Mouse (Mus musculus) kidney, postnatal 0 days (tissue): ENCODE measurements around the gene Chchd3. TPM values are rescaled to one million over a fixed set of nuclear protein-coding genes. Genes with fewer than 3 reads are reported as not detected.

ENCODE experiments used
- ATAC-seq: fragments of 200-750 bp; cut with Nextera tagmentation; replicated peaks from 2 replicates; pipeline ENCODE4 v1.8.0; 2017; ENCODE audit warnings: low read depth, moderate number of reproducible peaks, moderate TSS enrichment, moderate library complexity; ENCODE audit not compliant: low FRiP score
- DNase-seq: peaks from one replicate; pipeline ENCODE4 v3.0.0-alpha.2; 2016; ENCODE audit warnings: low spot score
- H3K27ac ChIP-seq: fragments of 300-500 bp; sonication (generic); 2 replicates; pipeline ENCODE4 v1.5.1; 2014; ENCODE audit warnings: mild to moderate bottlenecking
- H3K27me3 ChIP-seq: fragments of 300-500 bp; sonication (generic); 2 replicates; pipeline ENCODE4 v1.6.1; 2014; ENCODE audit warnings: low read length, mixed read lengths; ENCODE audit not compliant: insufficient read depth
- H3K36me3 ChIP-seq: fragments of 300-500 bp; sonication (generic); 2 replicates; pipeline ENCODE4 v1.6.1; 2014; ENCODE audit warnings: low read length, mixed read lengths; ENCODE audit not compliant: insufficient read depth
- H3K4me1 ChIP-seq: fragments of 300-500 bp; sonication (generic); replicated peaks from 2 replicates; pipeline ENCODE4 v1.6.1; 2014; ENCODE audit warnings: antibody characterized with exemption, low read length, mixed read lengths; ENCODE audit not compliant: insufficient read depth
- H3K4me2 ChIP-seq: fragments of 300-500 bp; sonication (generic); 2 replicates; pipeline ENCODE4 v1.6.1; 2014; ENCODE audit warnings: mild to moderate bottlenecking, low read length, moderate library complexity, mixed read lengths
- H3K4me3 ChIP-seq: fragments of 300-500 bp; sonication (generic); replicated peaks from 2 replicates; pipeline ENCODE4 v1.5.1; 2014; ENCODE audit warnings: low read depth, low read length
- H3K9ac ChIP-seq: fragments of 300-500 bp; sonication (generic); 2 replicates; pipeline ENCODE4 v1.6.1; 2014; ENCODE audit warnings: low read depth, low read length
- H3K9me3 ChIP-seq: fragments of 300-500 bp; sonication (generic); replicated peaks from 2 replicates; pipeline ENCODE4 v1.6.1; 2016; ENCODE audit warnings: low read length, inconsistent platforms, mixed read lengths
- CTCF ChIP-seq: IDR thresholded peaks from 2 replicates; pipeline ENCODE4 v1.5.1; 2016; ENCODE audit warnings: antibody characterized with exemption, low read depth, mild to moderate bottlenecking, moderate library complexity
- WGBS: fragments of 180-500 bp; shearing (Covaris S2); extraction: QIAGEN DNeasy Blood & Tissue Kit; methylation state at CpG from one replicate; pipeline ENCODE4 v1.1.7; 2014; 5-methylcytosine and 5-hydroxymethylcytosine counted together
- polyA plus RNA-seq: library from polyadenylated mRNA; unstranded; fragments of >200 nt; fragmentation: Nextera tagmentation; extraction: Ambion mirVana; gene quantifications from 2 replicates; pipeline ENCODE4 v1.2.1, GENCODE M21; 2015

The Chchd3 gene
- polyA plus RNA-seq = 154 and 160 TPM in 2 replicates

DNA sequence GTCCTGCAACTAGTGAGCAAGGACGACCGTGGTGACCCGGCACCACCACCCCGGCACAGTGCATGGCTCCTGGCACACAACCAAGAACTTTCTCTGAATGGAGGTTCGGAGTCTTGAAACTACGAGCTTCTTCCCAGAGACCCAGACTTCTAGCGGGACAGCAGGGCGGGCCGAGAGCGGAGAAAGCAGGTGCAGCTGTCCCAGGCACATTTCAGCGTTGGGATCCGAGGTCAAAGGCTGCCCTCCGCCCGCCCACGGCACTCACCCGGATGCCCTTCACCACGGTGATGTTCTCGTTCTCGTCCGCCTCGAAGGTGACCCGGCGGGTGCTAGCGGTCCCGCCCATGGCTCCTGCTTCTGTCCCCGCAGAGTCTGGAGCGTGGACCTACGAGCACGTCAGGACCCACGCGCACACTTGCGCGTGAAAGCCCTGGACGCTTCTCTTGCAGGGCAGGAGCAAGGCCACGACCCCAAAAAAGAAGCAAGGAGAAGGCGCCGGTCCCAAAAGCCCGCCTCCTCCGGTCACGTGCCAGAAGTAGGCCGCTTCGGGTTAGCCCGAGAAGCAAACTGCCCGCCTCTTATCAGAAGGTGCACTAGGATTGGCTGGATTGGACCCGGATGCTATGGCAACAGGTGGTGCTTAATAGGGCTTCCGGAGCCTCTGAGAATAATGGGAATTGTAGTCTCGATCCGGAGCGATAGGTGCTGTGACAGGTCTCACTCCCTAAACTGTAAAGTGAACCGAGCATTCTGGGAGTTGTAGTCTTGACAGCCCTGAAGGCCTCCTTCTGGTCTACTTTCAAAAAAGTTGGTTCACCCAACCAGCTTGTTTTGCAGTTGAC, at the start of gene Chchd3:
Chchd3 (minus strand) TSS at position 526 of the 842 bp plus-strand sequence.
- peak; percentile 99 for DNase-seq
- under 1% methylated on average over 50 of the region's 50 CpGs for WGBS
- Histone ChIP-seq H3K27me3 (no peaks in the 10 kb centered on the region), H3K4me2 (peak within 1 kb of the TSS; percentile 61), H3K9me3 (no peaks in the 10 kb centered on the region), H3K9ac (peak within 1 kb of the TSS; percentile 66), H3K27ac (peak within 1 kb of the TSS; percentile 77), H3K4me3 (peak within 1 kb of the TSS; percentile 81), H3K36me3 (no peaks in the 10 kb centered on the region), H3K4me1 (no peaks in the 10 kb centered on the region)
- peak; percentile 100 for ATAC-seq
- TF ChIP-seq CTCF = no peak

- no peak overlapping the region for H3K4me3 ChIP-seq
- H3K9ac ChIP-seq = no peak overlapping the region
- H3K4me1 ChIP-seq = no peaks in the 10 kb centered on the region
- WGBS = 79% methylated on average over 6 of the region's 6 CpGs
- no peaks in the 10 kb centered on the region for H3K9me3 ChIP-seq
- H3K27ac ChIP-seq = no peak overlapping the region
- no peaks in the 10 kb centered on the region for H3K36me3 ChIP-seq
- DNase-seq (no peak), ATAC-seq (no peak)
- no peak for TF ChIP-seq CTCF
- H3K27me3 ChIP-seq = no peaks in the 10 kb centered on the region
- no peak overlapping the region for H3K4me2 ChIP-seq
These were observed 44.6 kb upstream of the Chchd3 start for GRCm38 (mm10) chr6:33104661-33105060.

- no peak for DNase-seq
- no peaks in the 10 kb centered on the region for H3K36me3 ChIP-seq
- 82% methylated on average over 4 of the region's 4 CpGs for WGBS
- no peak for TF ChIP-seq CTCF
- no peak overlapping the region for H3K4me2 ChIP-seq
- H3K27me3 ChIP-seq = no peaks in the 10 kb centered on the region
- no peaks in the 10 kb centered on the region for H3K4me1 ChIP-seq
- no peak for ATAC-seq
- H3K27ac ChIP-seq = no peak overlapping the region
- no peak overlapping the region for H3K4me3 ChIP-seq
- no peak overlapping the region for H3K9ac ChIP-seq
- H3K9me3 ChIP-seq = no peaks in the 10 kb centered on the region
These were observed 38.8 kb upstream of the Chchd3 start for GRCm38 (mm10) chr6:33098903-33099302.

GRCm38 (mm10) chr6:33094671-33095233, 34.7 kb upstream of the Chchd3 start:
- DNase-seq (no peak), ATAC-seq (no peak)
- 46% methylated on average over 8 of the region's 8 CpGs for WGBS
- TF ChIP-seq CTCF = no peak
- Histone ChIP-seq H3K36me3 (no peaks in the 10 kb centered on the region), H3K4me1 (no peaks in the 10 kb centered on the region), H3K27ac (no peak overlapping the region), H3K4me2 (no peak overlapping the region), H3K4me3 (no peak overlapping the region), H3K9me3 (no peaks in the 10 kb centered on the region), H3K27me3 (no peaks in the 10 kb centered on the region), H3K9ac (no peak overlapping the region)

DNA sequence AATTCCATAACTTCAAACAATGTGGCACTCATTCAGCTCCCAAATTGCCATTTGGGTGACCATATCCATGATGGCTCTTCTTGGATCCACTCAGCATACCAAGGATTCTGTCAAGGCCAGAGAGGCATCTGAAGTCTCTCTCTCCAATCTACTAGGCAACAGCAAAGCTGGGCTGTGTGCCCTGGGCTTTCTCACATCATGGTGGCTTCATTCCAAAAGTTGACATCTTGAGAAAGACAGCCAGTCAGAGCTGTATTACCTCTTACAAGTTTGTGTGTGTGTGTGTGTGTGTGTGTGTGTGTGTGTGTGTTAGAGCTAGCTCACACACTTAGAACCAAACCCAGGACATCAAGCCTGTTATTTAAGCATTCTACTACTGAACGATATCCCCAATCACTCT, 20.1 kb upstream of the Chchd3 start:
- H3K4me3 ChIP-seq = no peak overlapping the region
- no peaks in the 10 kb centered on the region for H3K9me3 ChIP-seq
- H3K27ac ChIP-seq = no peak overlapping the region
- ATAC-seq (no peak), DNase-seq (no peak)
- H3K4me2 ChIP-seq = no peak overlapping the region
- no peak overlapping the region for H3K9ac ChIP-seq
- no peak for TF ChIP-seq CTCF
- WGBS = 100% methylated on average over 1 of the region's 1 CpGs
- H3K27me3 ChIP-seq = no peaks in the 10 kb centered on the region
- H3K4me1 ChIP-seq = no peaks in the 10 kb centered on the region; the same call in 1 of the 2 replicates
- H3K36me3 ChIP-seq = no peaks in the 10 kb centered on the region

GRCm38 (mm10) chr6:33078260-33078936, 18.3 kb upstream of the Chchd3 start:
- Histone ChIP-seq H3K9ac (0 out of 2 replicates have a peak overlapping the region, but pooled peaks have one; percentile 18), H3K4me3 (no peak overlapping the region), H3K4me1 (no peaks in the 10 kb centered on the region; the same call in 1 of the 2 replicates), H3K27ac (no peak overlapping the region), H3K4me2 (peak overlapping the region; percentile 49), H3K36me3 (no peaks in the 10 kb centered on the region), H3K9me3 (no peaks in the 10 kb centered on the region), H3K27me3 (no peaks in the 10 kb centered on the region)
- DNase-seq (peak; percentile 88), ATAC-seq (peak; percentile 81)
- WGBS = 15% methylated on average over 19 of the region's 19 CpGs
- TF ChIP-seq CTCF = no peak
